In genomic region chr16:71004211-71004610, GRCm38 (mm10) we compare ENCODE assay signal across 18 mouse cellular contexts.
"Had no signal": no experiment of that assay in that cellular context is flagged by ENCODE, and none has a peak within 500 bp of the region (broad histone marks: within the 10 kb centered on the region; RNA-seq: fewer than 3 reads in every experiment).

No protein-coding gene starts in this region.

- DNase-seq: kidney, adult 18-20 months; kidney, adult 9 months; kidney, postnatal 14 days; kidney, postnatal 4 days; liver; lung, adult 18-20 months; lung, postnatal 10 days; lung, postnatal 36 days; thymus, adult 18-20 months; thymus, postnatal 36 days had no signal

- H3K27ac ChIP-seq: limb, embryonic 10.5 days; limb, embryonic 13.5 days; liver, embryonic 12.5 days; liver, embryonic 15.5 days; lung, embryonic 15.5 days; midbrain, embryonic 15.5 days had no signal

- H3K4me3 ChIP-seq: limb, embryonic 10.5 days; limb, embryonic 13.5 days; liver, embryonic 12.5 days; liver, embryonic 15.5 days; lung, embryonic 15.5 days; midbrain, embryonic 15.5 days; myocyte had no signal

- H3K9ac ChIP-seq: limb, embryonic 13.5 days; liver, embryonic 12.5 days; liver, embryonic 15.5 days; lung, embryonic 15.5 days; midbrain, embryonic 15.5 days had no signal

- H3K4me2 ChIP-seq: limb, embryonic 13.5 days; liver, embryonic 12.5 days; liver, embryonic 15.5 days; lung, embryonic 15.5 days; midbrain, embryonic 11.5 days; midbrain, embryonic 15.5 days had no signal

- H3K9me3 ChIP-seq: limb, embryonic 10.5 days; limb, embryonic 13.5 days; liver, embryonic 12.5 days; liver, embryonic 15.5 days; lung, embryonic 15.5 days; midbrain, embryonic 15.5 days had no signal

- H3K4me1 ChIP-seq: limb, embryonic 10.5 days; limb, embryonic 13.5 days; liver, embryonic 12.5 days; liver, embryonic 15.5 days; lung, embryonic 15.5 days; midbrain, embryonic 15.5 days had no signal

- H3K27me3 ChIP-seq: limb, embryonic 13.5 days; liver, embryonic 12.5 days; liver, embryonic 15.5 days; lung, embryonic 15.5 days; midbrain, embryonic 15.5 days had no signal

- ATAC-seq: liver, embryonic 12.5 days; midbrain, embryonic 15.5 days had no signal

- H3K36me3 ChIP-seq: limb, embryonic 10.5 days; limb, embryonic 13.5 days; liver, embryonic 12.5 days; liver, embryonic 15.5 days; lung, embryonic 15.5 days; midbrain, embryonic 15.5 days had no signal
